Mouse (Mus musculus): Measurements from ENCODE around the gene Olfr1392.

DNA sequence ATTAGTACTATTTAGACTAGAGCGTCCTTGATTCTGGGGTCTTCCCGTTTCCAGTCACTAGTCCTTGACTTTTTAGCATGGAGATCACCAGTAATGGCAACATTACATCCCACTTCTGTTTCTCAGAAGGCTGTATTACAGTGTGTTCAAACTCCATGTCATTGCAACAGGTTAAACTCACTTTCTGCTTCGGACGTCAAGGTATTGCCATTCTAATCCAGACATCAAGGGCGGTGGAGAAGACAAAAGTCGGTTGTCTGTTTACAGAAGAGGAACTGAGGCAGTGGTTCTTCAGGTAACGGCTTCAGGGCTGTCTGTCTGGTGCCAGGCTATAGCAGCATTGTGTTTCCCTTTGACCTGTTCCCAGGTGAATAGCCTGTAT, 33.7 kb upstream of the Olfr1392 start:
- TF ChIP-seq CTCF (IDR thresholded peaks at IDR 0.05; ENCODE audit: control insufficient read depth, insufficient read depth, insufficient replicate concordance, low read depth, low read length) (no peak), POLR2A (IDR thresholded peaks at IDR 0.05; ENCODE audit: control insufficient read depth, low read depth, low read length) (no peak)

Measured in testis, adult 2 months (tissue).